Mouse (Mus musculus) bone marrow macrophage, adult 2 months (primary cell): ENCODE data around the gene Dnaaf5. TPM values are rescaled to one million over a fixed set of nuclear protein-coding genes. Genes with fewer than 3 reads are reported as not detected.

Experiments
- H3K27ac ChIP-seq: 2 replicates; pipeline ENCODE4 v1.5.1; 2012; ENCODE audit warnings: low read depth, low read length; ENCODE audit not compliant: insufficient read depth
- H3K4me1 ChIP-seq: 2 replicates; pipeline ENCODE4 v1.6.1; 2012; ENCODE audit warnings: low read length; ENCODE audit not compliant: control insufficient read depth, insufficient read depth
- H3K4me3 ChIP-seq: 2 replicates; pipeline ENCODE4 v1.5.1; 2012; ENCODE audit warnings: mild to moderate bottlenecking, low read length, moderate library complexity; ENCODE audit not compliant: insufficient read depth
- CTCF ChIP-seq: IDR thresholded peaks from 2 replicates; pipeline ENCODE4 v1.5.1; 2012; ENCODE audit warnings: low read depth, mild to moderate bottlenecking, low read length, moderate library complexity
- POLR2A ChIP-seq: IDR thresholded peaks from 2 replicates; pipeline ENCODE4 v1.6.1; 2012; ENCODE audit warnings: mild to moderate bottlenecking, low read depth, low read length, borderline replicate concordance
- polyA plus RNA-seq: library from polyadenylated mRNA; stranded (reverse); fragments of >200 nt; gene quantifications from 2 replicates; pipeline ENCODE4 v1.2.4, GENCODE M21; 2012; ENCODE audit not compliant: missing spikeins, insufficient read depth, insufficient read length

Dnaaf5 gene
- polyA plus RNA-seq, 1 experiment, result 7.5 TPM

DNA sequence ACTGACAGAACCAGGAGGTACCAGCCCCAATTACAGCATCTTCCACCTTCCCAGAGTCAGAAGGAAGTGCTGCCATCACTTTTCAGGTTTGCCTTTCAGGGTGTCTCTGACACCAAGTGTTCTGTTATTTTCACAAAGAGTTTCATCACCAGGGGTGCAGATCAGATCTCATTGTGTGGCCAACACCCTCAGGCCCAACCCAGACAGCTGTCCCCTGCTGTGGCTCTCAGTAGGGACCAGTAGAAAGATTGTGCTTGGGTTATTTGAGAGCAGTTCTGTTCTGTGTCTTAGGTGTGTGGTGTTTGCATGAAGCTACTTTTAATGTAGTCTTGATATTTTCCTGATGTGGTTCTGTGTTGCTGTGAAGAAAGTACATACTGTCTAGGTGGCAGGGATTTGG, 58.2 kb downstream of the Dnaaf5 start:
- TF ChIP-seq CTCF (no peak), POLR2A (no peak)
- Histone ChIP-seq H3K4me3 (no peak overlapping the region), H3K4me1 (peaks cover 10% of the 10 kb centered on the region), H3K27ac (no peak overlapping the region)

DNA sequence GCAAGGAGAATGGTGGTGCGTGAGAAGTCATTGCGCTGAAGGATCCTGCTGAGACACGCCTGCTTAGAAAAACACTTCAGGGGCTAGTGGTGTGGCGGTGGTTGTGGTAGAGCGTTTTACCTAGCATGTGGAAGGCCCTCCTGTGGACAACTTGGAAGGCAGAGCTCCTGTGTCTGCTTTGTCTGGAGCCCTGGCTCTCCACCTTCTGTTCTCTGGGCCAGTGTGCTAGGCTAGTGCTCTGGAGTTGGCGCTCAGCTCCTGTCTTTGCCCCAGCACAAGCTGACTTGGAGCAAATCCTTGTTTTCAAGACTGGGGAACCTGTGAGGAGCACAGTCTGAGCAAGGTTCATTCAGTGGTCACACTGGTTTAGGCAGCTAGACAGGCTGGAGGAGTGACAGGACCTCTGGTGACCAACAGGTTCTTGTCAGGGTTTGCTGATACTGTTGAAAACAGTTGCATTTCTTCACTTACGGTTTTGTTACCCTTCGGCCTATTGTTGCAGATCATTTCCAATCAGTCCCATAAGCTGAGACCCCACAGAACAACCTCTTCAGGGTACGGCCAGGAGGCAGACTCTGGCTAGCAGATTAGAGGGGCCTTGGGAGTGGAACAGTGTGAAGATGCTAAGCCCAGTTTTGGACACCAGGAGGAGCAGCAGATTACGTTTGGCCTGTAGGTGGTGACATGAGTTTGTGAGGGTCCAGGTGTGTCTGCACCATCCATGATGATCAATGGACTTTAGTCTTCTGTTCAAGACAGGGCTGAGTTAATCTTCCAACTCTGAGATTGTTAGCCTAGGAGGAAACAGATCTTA, 59.1 kb downstream of the Dnaaf5 start:
- TF ChIP-seq POLR2A (no peak), CTCF (no peak)
- Histone ChIP-seq H3K27ac (no peak overlapping the region), H3K4me1 (peaks cover 13% of the 10 kb centered on the region), H3K4me3 (no peak overlapping the region)

DNA sequence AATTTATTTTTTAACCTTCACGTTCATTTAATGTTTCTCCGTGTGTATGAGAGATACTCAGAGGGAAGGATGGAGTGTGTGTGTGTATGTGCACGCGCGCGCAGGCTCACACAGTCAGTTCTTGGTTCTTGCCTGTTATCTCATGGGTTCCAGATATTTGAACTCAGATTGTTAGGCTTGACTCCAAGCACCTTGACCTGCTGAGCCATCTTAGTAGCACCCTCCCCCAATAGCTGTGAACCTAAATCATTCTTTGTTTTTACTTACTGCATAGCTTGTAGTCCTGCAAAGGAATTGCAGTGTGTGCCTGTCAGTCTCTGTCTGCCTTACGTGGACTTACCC, 59.6 kb downstream of the Dnaaf5 start:
- Histone ChIP-seq H3K4me3 (no peak overlapping the region), H3K27ac (no peak overlapping the region), H3K4me1 (peaks cover 17% of the 10 kb centered on the region)
- no peak for TF ChIP-seq CTCF
- TF ChIP-seq POLR2A, result no peak

DNA sequence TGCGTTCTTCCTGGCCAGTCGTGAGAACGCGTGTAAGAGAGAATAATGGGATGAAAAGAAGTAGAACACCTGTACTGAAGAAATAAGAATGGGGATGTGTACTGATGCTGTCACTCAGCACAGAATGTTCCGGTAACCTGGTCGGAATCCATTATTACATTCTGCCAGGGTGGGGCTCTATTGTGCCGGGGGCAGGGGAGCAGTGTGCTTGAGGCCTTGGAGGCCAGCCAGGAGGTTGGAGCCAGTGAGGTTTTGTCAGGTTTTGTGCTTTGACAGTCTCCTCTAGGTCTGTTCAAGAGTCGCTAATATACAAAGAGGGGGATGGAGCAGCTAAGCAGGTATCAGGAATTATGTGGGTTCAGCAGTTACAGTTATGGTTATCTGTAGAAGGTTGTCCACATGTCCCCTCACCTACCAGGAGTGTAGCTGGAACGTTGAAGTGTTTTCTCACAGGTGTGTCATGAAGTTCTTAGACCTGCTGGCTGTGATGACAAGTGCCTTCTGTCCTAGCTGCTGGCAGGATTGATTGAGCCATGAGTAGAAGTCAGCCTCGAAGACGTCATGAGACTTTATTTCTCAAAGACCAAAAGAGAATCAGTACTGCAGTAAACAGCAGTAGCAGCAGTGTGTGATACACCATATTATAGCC, 61.8 kb downstream of the Dnaaf5 start:
- Histone ChIP-seq H3K4me1 (peaks cover 26% of the 10 kb centered on the region), H3K4me3 (no peak overlapping the region), H3K27ac (no peak overlapping the region)
- no peak for TF ChIP-seq POLR2A
- no peak for TF ChIP-seq CTCF

DNA sequence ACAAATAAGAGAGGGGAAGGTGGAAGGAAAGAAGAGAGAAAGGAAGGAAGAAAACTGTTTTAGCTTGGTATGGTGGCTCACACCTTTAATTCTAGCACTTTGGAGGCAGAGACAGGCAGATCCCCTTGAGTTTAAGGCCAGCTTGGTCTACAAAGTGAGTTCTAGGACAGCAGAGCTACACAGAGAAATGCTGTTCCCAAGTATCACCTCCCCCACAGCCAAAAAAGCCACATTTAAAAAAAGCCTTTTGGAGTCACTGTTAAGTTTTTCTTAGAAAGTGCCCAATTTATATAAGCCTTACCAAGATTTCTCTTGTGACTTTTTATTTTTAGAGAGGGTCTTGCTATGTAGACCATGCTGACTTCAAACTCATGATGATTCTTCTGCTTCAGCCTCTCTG, 64.3 kb downstream of the Dnaaf5 start:
- no peak overlapping the region for H3K27ac ChIP-seq
- TF ChIP-seq CTCF, result no peak
- TF ChIP-seq POLR2A, result no peak
- H3K4me1 ChIP-seq, result peaks cover 26% of the 10 kb centered on the region
- H3K4me3 ChIP-seq, result no peak overlapping the region

DNA sequence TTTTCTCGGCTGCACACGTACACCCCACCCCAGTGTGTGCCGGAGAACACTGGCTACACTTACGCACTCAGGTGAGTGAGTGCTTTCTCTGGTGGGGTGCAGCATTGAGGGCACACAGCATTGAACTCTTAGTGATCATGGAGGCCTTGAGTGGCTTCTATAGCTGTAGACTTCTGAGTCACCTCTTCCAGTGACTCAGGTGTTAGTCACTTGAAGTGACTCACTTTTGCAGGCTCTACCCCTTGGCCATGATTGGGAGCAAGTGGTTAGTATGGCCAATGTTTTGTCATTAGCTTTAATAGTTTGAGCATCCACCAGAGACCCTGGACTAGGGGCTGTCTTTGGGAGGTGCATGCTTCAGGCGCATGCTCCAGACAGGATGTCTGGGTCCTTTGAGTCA, 65.2 kb downstream of the Dnaaf5 start:
- Histone ChIP-seq H3K4me1 (peaks cover 29% of the 10 kb centered on the region), H3K4me3 (no peak overlapping the region), H3K27ac (no peak overlapping the region)
- TF ChIP-seq CTCF (no peak), POLR2A (no peak)

DNA sequence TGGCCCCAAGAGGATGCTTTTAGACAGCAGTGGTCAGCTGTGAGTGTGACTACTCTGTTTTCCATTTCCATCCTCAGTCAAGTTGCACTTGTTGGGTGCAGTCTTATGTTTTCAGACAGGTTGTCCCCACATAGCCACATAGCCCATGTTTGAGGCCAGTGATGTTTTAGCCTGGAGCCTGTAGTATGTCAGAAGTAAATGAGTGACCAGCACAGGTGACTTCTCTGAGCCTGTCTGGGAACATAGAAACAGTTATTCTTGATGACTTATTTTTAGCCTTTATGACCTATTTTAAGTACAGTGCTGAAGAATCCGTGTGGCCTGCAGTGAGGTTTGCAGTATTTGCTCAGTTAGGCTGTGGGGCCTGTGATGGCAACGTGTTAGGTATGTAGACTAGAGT, 66.1 kb downstream of the Dnaaf5 start:
- no peak overlapping the region for H3K27ac ChIP-seq
- H3K4me1 ChIP-seq, result peaks cover 38% of the 10 kb centered on the region
- TF ChIP-seq CTCF (no peak), POLR2A (no peak)
- H3K4me3 ChIP-seq, result no peak overlapping the region

DNA sequence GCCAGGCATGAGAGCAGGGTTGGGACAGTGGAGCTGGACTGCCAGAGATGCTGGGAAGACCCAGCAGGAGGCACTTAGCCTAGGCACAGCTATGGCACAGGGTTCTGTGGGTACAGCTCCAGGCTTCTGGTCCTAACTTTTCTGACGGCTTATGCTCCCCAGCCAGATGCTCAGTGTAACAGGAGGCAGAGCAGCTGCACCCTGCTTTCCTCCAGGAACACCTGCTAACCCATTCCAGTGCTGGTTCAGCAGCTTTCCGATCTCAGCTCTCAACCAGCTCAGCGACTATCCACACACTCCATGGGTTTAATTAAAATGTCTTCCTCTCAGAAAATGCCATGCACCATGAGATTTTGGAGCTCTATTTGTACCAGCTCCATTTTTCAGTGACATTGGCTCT, 66.8 kb downstream of the Dnaaf5 start:
- Histone ChIP-seq H3K27ac (no peak overlapping the region), H3K4me1 (peaks cover 38% of the 10 kb centered on the region), H3K4me3 (no peak overlapping the region)
- no peak for TF ChIP-seq POLR2A
- TF ChIP-seq CTCF, result no peak

DNA sequence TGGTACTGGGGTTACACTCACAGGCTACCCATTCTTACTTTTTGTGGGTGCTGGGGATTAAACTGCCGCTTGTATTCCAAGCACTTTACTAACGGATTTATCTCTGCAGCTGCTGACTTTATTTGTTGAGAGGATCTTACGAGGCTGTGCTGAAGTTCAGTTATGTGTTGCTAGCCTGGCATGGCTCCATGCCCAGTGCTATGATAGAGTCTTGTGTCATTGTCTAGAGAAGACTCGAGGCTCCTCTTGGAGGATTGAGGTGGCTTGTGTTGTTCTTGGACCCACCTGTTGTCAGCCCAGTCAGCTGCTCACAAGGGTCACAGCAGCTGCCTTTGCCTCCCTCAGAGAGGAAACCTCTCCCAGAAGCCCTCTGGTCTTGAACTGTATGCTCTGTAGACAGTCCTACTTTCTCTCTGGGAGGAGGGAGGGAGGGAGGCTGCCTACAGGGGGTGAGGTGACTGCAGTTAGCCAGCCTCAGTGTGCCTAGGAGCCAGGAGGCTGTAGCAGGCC, 70.0 kb downstream of the Dnaaf5 start:
- Histone ChIP-seq H3K27ac (no peak overlapping the region; the same call in 1 of the 2 replicates), H3K4me3 (no peak overlapping the region), H3K4me1 (peaks cover 17% of the 10 kb centered on the region)
- TF ChIP-seq CTCF, result no peak
- no peak for TF ChIP-seq POLR2A

DNA sequence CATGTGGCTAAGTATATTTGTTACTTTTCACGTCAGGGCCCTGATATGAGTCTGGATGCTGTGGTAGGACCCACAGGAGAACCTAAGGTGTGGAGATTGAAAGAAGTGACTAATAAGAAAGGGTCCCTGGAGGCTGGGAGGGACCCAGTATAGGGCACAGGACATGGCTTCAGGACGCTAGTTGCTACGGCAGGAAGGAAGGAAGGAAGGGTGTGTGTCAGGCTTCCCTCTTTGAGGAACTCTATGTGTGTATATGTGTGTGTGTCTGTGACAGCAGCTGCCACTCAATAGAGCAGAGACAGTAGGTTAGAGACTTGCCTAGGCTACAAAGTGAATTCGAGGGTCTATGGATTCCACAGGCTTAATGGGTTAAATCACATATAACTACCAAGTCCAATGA, 70.6 kb downstream of the Dnaaf5 start:
- no peak overlapping the region; the same call in 1 of the 2 replicates for H3K27ac ChIP-seq
- H3K4me1 ChIP-seq, result peaks cover 13% of the 10 kb centered on the region
- TF ChIP-seq POLR2A (no peak), CTCF (no peak)

More for the DNA sequence above, 70.6 kb downstream of the Dnaaf5 start:
- H3K4me3 ChIP-seq, result no peak overlapping the region
